Mouse (Mus musculus) lung, embryonic 16.5 days (tissue): Measurements from ENCODE around the gene Zbp1. TPM values are rescaled to one million over a fixed set of nuclear protein-coding genes. Genes with fewer than 3 reads are reported as not detected.

Experiments used
- ATAC-seq: fragments of 200-750 bp; cut with Nextera tagmentation; 2 replicates; pipeline ENCODE4 v1.8.0; 2017; ENCODE audit warnings: low read depth, mild to moderate bottlenecking, moderate library complexity
- H3K27ac ChIP-seq: fragments of 300-500 bp; sonication (generic); 2 replicates; pipeline ENCODE4 v1.5.1; 2014; ENCODE audit warnings: mild to moderate bottlenecking, control low read depth, low read length
- H3K27me3 ChIP-seq: fragments of 300-500 bp; sonication (generic); 2 replicates; pipeline ENCODE4 v1.6.1; 2014; ENCODE audit warnings: low read depth, low read length, mixed read lengths; ENCODE audit not compliant: control insufficient read depth, insufficient read depth
- H3K36me3 ChIP-seq: fragments of 300-500 bp; sonication (generic); 2 replicates; pipeline ENCODE4 v1.6.1; 2014; ENCODE audit warnings: low read length; ENCODE audit not compliant: control insufficient read depth, insufficient read depth
- H3K4me1 ChIP-seq: fragments of 300-500 bp; sonication (generic); replicated peaks from 2 replicates; pipeline ENCODE4 v1.6.1; 2014; ENCODE audit warnings: low read length, mixed read lengths; ENCODE audit not compliant: control insufficient read depth, insufficient read depth
- H3K4me2 ChIP-seq: fragments of 300-500 bp; sonication (generic); 2 replicates; pipeline ENCODE4 v1.6.1; 2014; ENCODE audit warnings: low read depth, low read length, control low read depth
- H3K4me3 ChIP-seq: fragments of 300-500 bp; sonication (generic); 2 replicates; pipeline ENCODE4 v1.5.1; 2014; ENCODE audit warnings: mild to moderate bottlenecking, low read length, control low read depth
- H3K9ac ChIP-seq: fragments of 300-500 bp; sonication (generic); 2 replicates; pipeline ENCODE4 v1.6.1; 2014; ENCODE audit warnings: low read length, control low read depth
- H3K9me3 ChIP-seq: fragments of 300-500 bp; sonication (generic); 2 replicates; pipeline ENCODE4 v1.6.1; 2016; ENCODE audit warnings: low read length; ENCODE audit not compliant: control insufficient read depth
- WGBS: fragments of 180-500 bp; shearing (Covaris S2); extraction: QIAGEN DNeasy Blood & Tissue Kit; methylation state at CpG from one replicate; pipeline ENCODE4 v1.1.7; 2014; 5-methylcytosine and 5-hydroxymethylcytosine counted together
- polyA plus RNA-seq: library from polyadenylated mRNA; unstranded; fragments of >200 nt; fragmentation: Nextera tagmentation; extraction: Ambion mirVana; gene quantifications from 2 replicates; pipeline ENCODE4 v1.2.1, GENCODE M21; 2015

The Zbp1 gene
- polyA plus RNA-seq, 1 experiment from 2014 or later, result 0.55 TPM

DNA sequence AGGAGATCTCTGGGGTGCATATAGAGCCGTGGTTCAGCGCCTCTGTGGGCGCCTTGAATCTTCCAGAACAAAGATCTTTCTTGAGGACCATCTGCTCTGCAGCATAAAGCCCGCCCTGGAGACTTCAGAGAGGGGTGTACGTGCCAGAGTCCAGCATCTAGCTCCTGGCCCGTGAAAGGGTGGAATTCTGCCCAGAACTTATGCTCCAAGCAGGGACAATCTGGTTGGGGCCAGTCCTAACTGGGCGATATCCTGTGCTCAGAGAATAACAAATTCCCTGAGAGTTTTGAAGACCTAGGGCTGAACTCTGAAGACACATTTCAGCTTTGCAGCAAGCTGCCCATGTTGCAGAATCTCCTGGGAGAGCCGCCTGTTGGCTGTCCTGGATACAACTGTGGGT is 40.8 kb downstream of the Zbp1 start:
- Histone ChIP-seq H3K9ac (no peak overlapping the region), H3K27me3 (no peaks in the 10 kb centered on the region), H3K36me3 (no peaks in the 10 kb centered on the region), H3K4me1 (peaks cover 8% of the 10 kb centered on the region), H3K4me3 (no peak overlapping the region), H3K27ac (no peak overlapping the region), H3K4me2 (no peak overlapping the region), H3K9me3 (no peaks in the 10 kb centered on the region)
- 69% methylated on average over 8 of the region's 8 CpGs for WGBS
- no peak for ATAC-seq

DNA sequence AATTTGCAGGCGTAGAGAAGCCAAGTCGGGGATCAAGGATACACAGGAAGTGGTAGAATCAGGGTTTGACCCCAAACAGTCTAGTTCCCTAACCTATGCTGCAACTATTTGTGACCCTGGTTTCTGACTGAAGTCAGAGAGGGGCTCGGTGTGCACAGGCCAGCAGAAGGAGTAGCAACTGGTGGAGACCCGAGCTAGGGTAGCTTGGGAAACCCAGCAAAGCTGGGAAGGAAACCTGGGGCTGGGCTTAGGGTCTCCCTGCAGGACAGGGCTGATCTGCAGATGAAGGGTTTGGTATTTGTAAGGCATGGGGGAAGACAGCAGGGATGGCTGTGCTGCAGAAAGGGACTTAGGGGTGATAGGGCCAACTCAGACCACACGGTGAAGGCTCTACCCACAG is 41.2 kb downstream of the Zbp1 start:
- Histone ChIP-seq H3K4me2 (no peak overlapping the region), H3K9me3 (no peaks in the 10 kb centered on the region), H3K36me3 (no peaks in the 10 kb centered on the region), H3K27me3 (peaks cover 1% of the 10 kb centered on the region; the same call in 1 of the 2 replicates), H3K27ac (no peak overlapping the region), H3K4me3 (no peak overlapping the region), H3K9ac (no peak overlapping the region), H3K4me1 (peaks cover 9% of the 10 kb centered on the region)
- ATAC-seq, result no peak
- WGBS, result 64% methylated on average over 5 of the region's 5 CpGs

DNA sequence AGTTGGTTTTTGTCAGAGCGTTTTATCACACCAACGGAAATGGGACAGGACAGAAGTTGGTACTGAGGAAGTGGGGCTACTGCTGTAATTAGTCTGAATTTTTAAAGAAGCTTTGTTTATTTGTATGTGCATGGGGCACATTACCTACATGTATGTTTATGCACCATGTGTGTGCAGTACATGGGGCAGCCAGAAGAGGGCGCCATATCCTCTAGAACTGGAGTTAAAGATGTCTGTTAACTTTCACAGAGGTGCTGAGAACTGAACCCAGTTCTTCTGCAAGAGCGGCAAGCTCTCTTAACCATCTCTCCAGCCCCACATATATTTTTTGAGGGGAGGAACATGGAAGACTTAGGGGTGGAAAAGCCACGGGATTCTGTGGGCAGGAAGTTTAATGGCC is 43.0 kb downstream of the Zbp1 start:
- WGBS, result 87% methylated on average over 5 of the region's 5 CpGs
- Histone ChIP-seq H3K9ac (no peak overlapping the region), H3K4me3 (no peak overlapping the region), H3K36me3 (no peaks in the 10 kb centered on the region), H3K4me1 (peaks cover 18% of the 10 kb centered on the region), H3K9me3 (no peaks in the 10 kb centered on the region), H3K27me3 (peaks cover 14% of the 10 kb centered on the region), H3K27ac (no peak overlapping the region), H3K4me2 (no peak overlapping the region)
- no peak for ATAC-seq

DNA sequence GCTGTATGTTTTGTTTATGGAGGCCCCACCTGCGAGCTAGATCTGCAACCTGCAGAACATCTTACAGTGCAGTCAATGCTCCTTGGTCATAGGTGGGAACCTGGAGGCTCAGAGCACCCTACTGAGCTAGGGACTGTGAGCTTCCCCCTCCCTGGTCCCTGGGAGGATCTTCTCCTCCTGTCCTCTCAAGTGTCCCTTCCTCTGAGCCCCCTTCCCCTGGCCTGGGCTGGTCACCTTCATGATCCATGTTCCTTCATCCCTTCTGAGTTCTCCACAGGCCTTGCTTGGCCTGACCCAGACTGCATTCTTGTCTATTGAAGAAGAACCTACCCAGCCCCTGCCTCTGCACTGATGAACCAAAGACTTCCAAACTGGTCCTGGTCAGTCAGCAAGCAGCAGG is 44.2 kb downstream of the Zbp1 start:
- no peak for ATAC-seq
- Histone ChIP-seq H3K9ac (0 out of 2 replicates have a peak overlapping the region, but pooled peaks have one; percentile 21), H3K4me2 (peak overlapping the region; percentile 42), H3K9me3 (no peaks in the 10 kb centered on the region), H3K4me1 (peaks cover 18% of the 10 kb centered on the region), H3K36me3 (no peaks in the 10 kb centered on the region), H3K27ac (peak overlapping the region; percentile 89), H3K27me3 (peaks cover 18% of the 10 kb centered on the region), H3K4me3 (no peak overlapping the region)
- WGBS, result 45% methylated on average over 1 of the region's 1 CpGs

DNA sequence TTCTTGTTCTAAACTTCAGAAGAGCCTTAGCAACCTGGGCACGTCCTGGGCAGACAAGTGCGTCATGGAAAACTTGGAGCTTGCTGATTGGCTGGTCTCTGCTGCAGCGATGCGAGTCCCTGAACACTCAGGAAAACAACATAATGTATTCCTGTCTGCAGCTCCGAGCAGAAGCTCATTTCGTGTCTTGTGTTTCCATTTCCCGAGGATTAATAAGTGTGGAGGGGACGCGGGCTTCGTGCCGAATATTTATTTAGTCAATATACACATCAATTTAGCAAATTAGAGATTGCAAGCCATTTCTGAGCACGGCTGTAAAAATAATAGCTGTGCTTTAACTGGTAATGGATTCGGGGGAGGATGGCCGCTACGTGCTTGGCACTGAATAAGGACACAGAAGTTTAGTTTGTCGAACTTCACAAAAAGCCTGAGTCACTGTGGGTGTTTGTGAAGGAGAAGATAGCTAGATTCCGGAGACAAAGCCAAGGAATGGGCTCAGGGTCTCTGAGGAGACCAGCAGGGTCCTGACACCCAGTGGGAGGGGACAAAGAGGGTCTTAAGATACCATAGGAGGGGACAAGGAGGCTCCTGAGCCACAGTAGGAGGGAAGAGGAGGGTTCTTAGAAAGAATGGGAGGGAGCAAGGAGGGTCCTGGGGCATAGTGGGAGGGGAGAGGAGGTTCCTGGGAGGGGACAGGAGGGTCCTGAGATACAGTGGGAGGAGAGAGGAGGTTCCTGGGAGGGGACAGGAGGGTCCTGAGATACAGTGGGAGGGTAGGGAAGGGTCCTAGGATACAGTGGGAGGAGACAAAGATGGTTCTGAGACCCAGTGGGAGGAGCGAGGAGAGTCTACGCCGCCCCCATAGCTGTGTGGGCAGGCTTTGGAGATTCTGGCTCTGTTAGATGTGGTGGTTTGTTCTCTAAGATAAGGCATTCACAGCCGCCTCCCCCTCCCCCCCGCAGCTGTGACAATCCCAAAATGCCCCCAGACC is 44.9 kb downstream of the Zbp1 start:
- ATAC-seq, result peak; percentile 90
- Histone ChIP-seq H3K4me1 (peaks cover 18% of the 10 kb centered on the region), H3K4me2 (peak overlapping the region; percentile 42), H3K9ac (peak overlapping the region; percentile 44), H3K4me3 (peak overlapping the region; percentile 35), H3K36me3 (no peaks in the 10 kb centered on the region), H3K9me3 (no peaks in the 10 kb centered on the region), H3K27ac (peak overlapping the region; percentile 89), H3K27me3 (peaks cover 18% of the 10 kb centered on the region)
- 3% methylated on average over 22 of the region's 22 CpGs for WGBS

DNA sequence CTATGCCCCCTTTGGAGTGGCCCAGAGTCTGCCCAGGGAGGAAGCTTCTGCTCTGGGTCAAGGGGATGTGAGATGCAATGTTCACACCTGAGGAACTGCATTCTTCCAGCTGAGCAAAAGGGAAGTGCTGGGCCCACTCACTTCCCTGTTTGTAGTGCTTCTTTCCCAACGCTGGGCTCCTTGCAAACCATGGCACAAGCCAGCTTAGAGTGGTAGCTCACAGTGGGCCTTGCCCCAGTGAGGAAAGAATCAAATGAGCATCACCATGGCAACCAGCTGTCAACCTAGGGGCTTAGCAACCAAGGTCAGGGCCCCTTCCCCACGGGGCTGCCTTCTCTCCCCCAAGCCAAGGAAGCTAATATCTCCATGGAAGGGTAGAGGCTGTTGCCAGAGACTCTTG is 45.7 kb downstream of the Zbp1 start:
- H3K27me3 ChIP-seq, result peaks cover 18% of the 10 kb centered on the region
- peak overlapping the region; percentile 42 for H3K4me2 ChIP-seq
- no peaks in the 10 kb centered on the region for H3K9me3 ChIP-seq
- H3K27ac ChIP-seq, result peak overlapping the region; percentile 89
- 0 out of 2 replicates have a peak overlapping the region, but pooled peaks have one; percentile 35 for H3K4me3 ChIP-seq
- H3K9ac ChIP-seq, result no peak overlapping the region
- WGBS, result 20% methylated on average over 2 of the region's 2 CpGs
- no peak for ATAC-seq
- peaks cover 18% of the 10 kb centered on the region for H3K4me1 ChIP-seq
- H3K36me3 ChIP-seq, result no peaks in the 10 kb centered on the region

DNA sequence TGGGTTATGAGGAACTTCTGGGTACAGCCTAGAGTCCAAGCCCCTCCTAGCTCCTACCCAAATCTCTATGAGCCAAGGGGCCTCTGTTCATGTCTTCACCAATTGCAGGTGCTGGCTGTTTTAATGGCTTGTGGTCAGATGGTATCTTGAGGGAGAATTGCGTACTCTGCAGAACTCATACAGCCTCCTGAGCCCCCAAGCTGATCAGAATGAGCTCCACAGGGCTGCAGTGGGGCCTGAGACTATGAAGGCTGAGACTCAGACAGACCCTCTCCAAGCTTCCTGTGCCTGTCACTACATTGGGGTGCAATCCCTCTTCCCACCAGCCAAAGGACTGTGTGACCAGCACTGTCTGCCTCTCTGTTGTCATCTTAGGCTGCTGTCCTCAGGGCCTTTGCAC is 46.3 kb downstream of the Zbp1 start:
- Histone ChIP-seq H3K27ac (no peak overlapping the region), H3K4me3 (no peak overlapping the region), H3K36me3 (no peaks in the 10 kb centered on the region), H3K9me3 (no peaks in the 10 kb centered on the region), H3K27me3 (peaks cover 18% of the 10 kb centered on the region), H3K4me2 (no peak overlapping the region), H3K9ac (no peak overlapping the region), H3K4me1 (peaks cover 18% of the 10 kb centered on the region)
- 100% methylated on average over 1 of the region's 1 CpGs for WGBS
- ATAC-seq, result no peak

DNA sequence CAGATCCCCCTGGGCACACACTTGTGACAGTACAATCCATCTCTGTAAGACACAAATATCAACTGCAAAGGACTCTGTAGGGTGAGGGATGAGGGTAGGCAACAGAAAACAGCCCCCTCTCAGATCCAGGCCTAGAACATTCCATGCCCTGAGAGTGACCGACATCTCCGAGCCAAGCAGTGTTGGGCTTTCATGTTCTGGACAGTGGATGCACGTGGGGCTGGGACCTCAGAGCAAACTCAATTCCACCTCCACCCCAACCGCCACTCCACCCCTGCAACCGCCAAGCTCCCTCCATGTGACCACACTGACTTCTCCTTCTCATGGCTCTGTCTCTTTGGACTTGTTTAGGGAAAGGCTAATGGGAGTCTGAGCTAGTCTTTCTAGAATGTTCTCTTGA is 46.8 kb downstream of the Zbp1 start:
- no peak for ATAC-seq
- Histone ChIP-seq H3K9ac (no peak overlapping the region), H3K4me2 (peak overlapping the region; percentile 55), H3K4me3 (no peak overlapping the region), H3K9me3 (no peaks in the 10 kb centered on the region), H3K27ac (no peak overlapping the region), H3K36me3 (no peaks in the 10 kb centered on the region), H3K27me3 (peaks cover 18% of the 10 kb centered on the region), H3K4me1 (peaks cover 18% of the 10 kb centered on the region)
- 52% methylated on average over 5 of the region's 5 CpGs for WGBS

DNA sequence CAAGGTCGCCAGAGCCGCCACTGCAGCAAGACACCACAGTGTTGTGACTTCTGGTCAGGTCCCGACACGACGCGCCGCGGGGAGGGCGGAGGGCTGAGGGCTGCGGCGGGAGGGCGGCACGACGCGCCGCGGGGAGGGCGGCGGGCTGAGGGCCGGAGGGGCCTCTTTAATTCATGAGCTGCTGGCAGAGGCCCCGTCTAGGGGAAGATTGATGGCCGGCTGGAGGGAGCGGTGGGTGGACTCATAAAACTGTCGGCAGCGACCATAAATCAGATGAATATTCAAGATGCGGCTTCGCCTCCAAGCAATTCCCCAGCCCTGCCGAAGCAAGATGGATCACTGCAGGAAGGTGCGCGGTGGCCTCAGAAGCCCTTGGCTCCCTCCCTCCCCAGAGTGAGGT is 47.3 kb downstream of the Zbp1 start:
- no peaks in the 10 kb centered on the region for H3K9me3 ChIP-seq
- peaks cover 18% of the 10 kb centered on the region for H3K4me1 ChIP-seq
- H3K4me3 ChIP-seq, result peak overlapping the region; percentile 28
- 2% methylated on average over 23 of the region's 30 CpGs for WGBS
- peak overlapping the region; percentile 55 for H3K4me2 ChIP-seq
- peaks cover 18% of the 10 kb centered on the region for H3K27me3 ChIP-seq
- no peaks in the 10 kb centered on the region for H3K36me3 ChIP-seq
- peak; percentile 10; the same call in 1 of the 2 replicates for ATAC-seq
- no peak overlapping the region for H3K27ac ChIP-seq
- H3K9ac ChIP-seq, result no peak overlapping the region
